Mouse (Mus musculus) Patski (cell line): ENCODE data around the gene Dpp6. TPM values are rescaled to one million over a fixed set of nuclear protein-coding genes. Genes with fewer than 3 reads are reported as not detected.

ENCODE experiments used
- ATAC-seq: fragments of 100-300 bp; one replicate; pipeline ENCODE4 v1.8.0; 2021
- CTCF ChIA-PET: fragments of 350-600 bp; sonication (Branson Sonifier 250); formaldehyde crosslinking; loops from one replicate; lab custom pipeline; 2022; ENCODE audit warnings: inconsistent platforms; lab: Charles Lee
- POLR2A ChIA-PET: fragments of 350-600 bp; sonication (Branson Sonifier 250); formaldehyde crosslinking; loops from one replicate; lab custom pipeline; 2022; ENCODE audit warnings: antibody characterized with exemption, inconsistent platforms; lab: Charles Lee
- DNase-seq: peaks from one replicate; pipeline ENCODE4 v3.0.0-alpha.2; 2011; ENCODE audit warnings: low read depth, low spot score
- H3K27me3 ChIP-seq: fragments of 371-371 bp; one replicate; pipeline ENCODE4 v1.5.1; 2021
- CTCF ChIP-seq: fragments of 100-300 bp; IDR thresholded peaks from one replicate; pipeline ENCODE4 v1.5.1; 2021
- in situ Hi-C: fragments of 300-500 bp; cut with MboI; formaldehyde crosslinking; loops from 3 replicates; pipeline ENCODE4 v1.11.1; 2018; ENCODE audit warnings: low pct_unique_long_range_greater_than_20kb, mixed read lengths
- polyA plus RNA-seq: library from polyadenylated mRNA; unstranded; gene quantifications from one replicate; pipeline ENCODE4 v1.2.3, GENCODE M21; 2021

The Dpp6 gene
- polyA plus RNA-seq, 1 experiment from 2014 or later, result 0.56 TPM

- in situ Hi-C loops, result no loop called here
- ChIA-PET CTCF (no interaction called here), POLR2A (no interaction called here)
- DNase-seq (no peak), ATAC-seq (no peak)
- TF ChIP-seq CTCF, result no peak
- H3K27me3 ChIP-seq, result no peaks in the 10 kb centered on the region
These were observed 604.2 kb downstream of the Dpp6 start for GRCm38 (mm10) chr5:27421090-27421635.

- ChIA-PET CTCF (no interaction called here), POLR2A (no interaction called here)
- H3K27me3 ChIP-seq, result no peaks in the 10 kb centered on the region
- ATAC-seq (no peak), DNase-seq (no peak)
- in situ Hi-C loops, result no loop called here
- no peak for TF ChIP-seq CTCF
These were observed 606.8 kb downstream of the Dpp6 start for GRCm38 (mm10) chr5:27423766-27424165.

- CTCF ChIA-PET, result no interaction called here
- in situ Hi-C loops, result no loop called here
- H3K27me3 ChIP-seq, result no peaks in the 10 kb centered on the region
- POLR2A ChIA-PET, result no interaction called here
- ATAC-seq (no peak), DNase-seq (no peak)
- no peak for TF ChIP-seq CTCF
These were observed 607.6 kb downstream of the Dpp6 start for GRCm38 (mm10) chr5:27424484-27425080.

- POLR2A ChIA-PET, result no interaction called here
- DNase-seq (no peak), ATAC-seq (no peak)
- in situ Hi-C loops, result no loop called here
- H3K27me3 ChIP-seq, result no peaks in the 10 kb centered on the region
- CTCF ChIA-PET, result no interaction called here
- no peak for TF ChIP-seq CTCF
These were observed 609.2 kb downstream of the Dpp6 start for GRCm38 (mm10) chr5:27426200-27426599.

GRCm38 (mm10) chr5:27433584-27433983 is 616.6 kb downstream of the Dpp6 start:
- ChIA-PET CTCF (no interaction called here), POLR2A (no interaction called here)
- ATAC-seq (peak; percentile 74), DNase-seq (peak; percentile 62)
- TF ChIP-seq CTCF, result no peak
- H3K27me3 ChIP-seq, result no peaks in the 10 kb centered on the region
- in situ Hi-C loops, result no loop called here

- in situ Hi-C loops, result no loop called here
- ChIA-PET CTCF (interaction anchor here (1.5 kb wide), 1 partner anchor 44 kb away, joined by 5 read pairs; no protein-coding TSS in a partner anchor), POLR2A (no interaction called here)
- DNase-seq (no peak), ATAC-seq (no peak)
- TF ChIP-seq CTCF, result no peak
- no peaks in the 10 kb centered on the region for H3K27me3 ChIP-seq
These were observed 636.3 kb downstream of the Dpp6 start for GRCm38 (mm10) chr5:27453201-27453845.

GRCm38 (mm10) chr5:27454386-27454785 is 637.4 kb downstream of the Dpp6 start:
- CTCF ChIA-PET, result no interaction called here
- no peak for ATAC-seq
- in situ Hi-C loops, result no loop called here

GRCm38 (mm10) chr5:27456981-27457380 is 640.0 kb downstream of the Dpp6 start:
- POLR2A ChIA-PET, result no interaction called here
- H3K27me3 ChIP-seq, result no peaks in the 10 kb centered on the region
- DNase-seq (peak; percentile 17), ATAC-seq (peak; percentile 33)
- CTCF ChIA-PET, result interaction anchor here (0.8 to 1.0 kb wide), 2 partner anchors 10 to 41 kb away, joined by 3 read pairs; no protein-coding TSS in a partner anchor
- in situ Hi-C loops, result no loop called here
- no peak for TF ChIP-seq CTCF

More at GRCm38 (mm10) chr5:27454386-27454785, 637.4 kb downstream of the Dpp6 start:
- DNase-seq, result no peak
- POLR2A ChIA-PET, result no interaction called here
- H3K27me3 ChIP-seq, result no peaks in the 10 kb centered on the region
- no peak for TF ChIP-seq CTCF

GRCm38 (mm10) chr5:27457686-27458085 is 640.7 kb downstream of the Dpp6 start:
- H3K27me3 ChIP-seq, result no peaks in the 10 kb centered on the region
- DNase-seq (no peak), ATAC-seq (no peak)
- ChIA-PET POLR2A (no interaction called here), CTCF (interaction anchor here (1.0 kb wide), 1 partner anchor 41 kb away, joined by 3 read pairs; no protein-coding TSS in a partner anchor)
- TF ChIP-seq CTCF, result no peak
- in situ Hi-C loops, result no loop called here

GRCm38 (mm10) chr5:27474964-27475465 is 658.0 kb downstream of the Dpp6 start:
- H3K27me3 ChIP-seq, result no peaks in the 10 kb centered on the region
- in situ Hi-C loops, result no loop called here
- CTCF ChIA-PET, result interaction anchor here (0.7 kb wide), 2 partner anchors 141 to 177 kb away, joined by 3 read pairs; no protein-coding TSS in a partner anchor
- DNase-seq (no peak), ATAC-seq (no peak)
- TF ChIP-seq CTCF, result no peak
- POLR2A ChIA-PET, result no interaction called here

GRCm38 (mm10) chr5:27481706-27482105 is 664.7 kb downstream of the Dpp6 start:
- ATAC-seq, result no peak
- no peak for DNase-seq
- no peak for TF ChIP-seq CTCF
- CTCF ChIA-PET, result no interaction called here
- POLR2A ChIA-PET, result no interaction called here
- in situ Hi-C loops, result no loop called here
- no peaks in the 10 kb centered on the region for H3K27me3 ChIP-seq
